Mouse (Mus musculus): ENCODE measurements at regions not wholly inside any gene's neighbourhood (a gene's known extent, or its start where the extent isn't known, plus 50 kb on each side); places are given as distances from the start of the nearest gene placed in this dataset.

DNA sequence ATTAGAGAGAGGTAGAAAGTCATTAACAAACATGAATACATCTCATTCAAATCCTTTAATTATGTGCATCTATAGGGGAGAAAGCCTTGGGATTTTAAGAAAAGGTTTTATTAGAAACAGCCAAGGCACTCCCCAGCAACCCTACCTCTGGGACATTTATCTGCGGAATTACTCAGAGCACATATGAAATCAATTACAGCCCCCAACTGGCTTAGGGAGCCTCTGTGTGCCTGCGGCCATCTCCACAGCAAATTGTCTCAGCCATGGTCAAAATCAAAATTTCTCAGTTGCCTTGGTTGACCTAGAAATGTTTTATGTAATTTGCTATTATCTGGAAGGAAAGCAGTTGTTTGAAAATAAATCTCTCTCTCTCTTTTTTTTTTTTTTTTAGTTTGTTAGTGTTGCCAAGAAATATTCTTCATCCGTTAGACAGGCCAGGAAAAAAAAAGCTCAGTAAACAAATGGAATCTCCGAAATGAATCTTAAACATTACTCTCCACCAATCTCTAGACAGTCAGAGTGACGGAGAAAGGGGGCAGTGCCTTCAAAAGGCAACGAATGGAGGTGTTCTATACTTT is 110.0 kb upstream of the Lpar1 start:
- no peak for DNase-seq (ENCODE audit: low read depth, low spot score)
- 66% methylated on average over 6 of the region's 6 CpGs for WGBS

DNA sequence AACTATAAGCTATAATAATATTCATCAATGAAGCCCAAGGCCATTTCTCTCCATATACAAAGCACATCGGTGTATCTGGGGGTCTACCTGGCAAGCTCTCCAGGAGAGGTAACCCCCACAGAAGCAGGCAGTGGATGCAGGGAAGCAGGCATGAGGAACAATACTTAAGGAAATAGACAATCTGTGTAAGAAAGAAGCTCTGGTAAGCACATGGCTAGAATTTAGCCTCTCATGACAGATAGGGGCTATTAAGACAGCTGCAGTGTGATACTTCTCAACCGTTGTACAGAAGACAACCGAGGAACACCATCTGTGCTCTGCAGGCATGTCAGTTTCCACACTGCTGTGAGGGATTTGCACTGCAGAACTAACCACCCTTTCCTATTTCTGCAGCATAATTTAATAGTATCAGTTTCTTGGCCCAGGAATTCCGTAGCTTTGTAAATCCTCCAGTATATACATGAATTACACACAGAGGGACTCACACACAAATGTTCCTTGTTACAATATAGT is 108.1 kb upstream of the Lpar1 start:
- WGBS, result 88% methylated on average over 4 of the region's 4 CpGs
- DNase-seq (ENCODE audit: low read depth, low spot score), result no peak

DNA sequence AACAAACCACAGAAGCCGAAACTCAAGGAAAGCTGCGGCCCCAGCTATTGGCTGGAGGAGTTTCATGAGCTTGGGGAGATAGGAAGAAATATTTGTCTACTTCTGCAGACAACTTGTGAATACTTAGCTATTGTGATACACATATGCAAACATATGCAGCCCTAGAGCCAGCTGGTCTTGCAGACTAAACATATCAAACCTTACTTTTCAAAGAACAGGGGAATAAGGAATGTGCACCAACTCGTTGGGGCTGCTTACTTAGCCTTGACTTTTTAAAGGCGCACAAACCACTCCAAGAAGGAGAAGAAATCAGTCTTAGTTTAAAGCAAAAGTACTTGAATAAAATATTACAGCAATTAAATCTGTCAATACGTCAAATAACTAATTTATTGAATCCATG is 106.8 kb upstream of the Lpar1 start:
- no peak for DNase-seq (ENCODE audit: low read depth, low spot score)
- WGBS, result 55% methylated on average over 5 of the region's 5 CpGs

DNA sequence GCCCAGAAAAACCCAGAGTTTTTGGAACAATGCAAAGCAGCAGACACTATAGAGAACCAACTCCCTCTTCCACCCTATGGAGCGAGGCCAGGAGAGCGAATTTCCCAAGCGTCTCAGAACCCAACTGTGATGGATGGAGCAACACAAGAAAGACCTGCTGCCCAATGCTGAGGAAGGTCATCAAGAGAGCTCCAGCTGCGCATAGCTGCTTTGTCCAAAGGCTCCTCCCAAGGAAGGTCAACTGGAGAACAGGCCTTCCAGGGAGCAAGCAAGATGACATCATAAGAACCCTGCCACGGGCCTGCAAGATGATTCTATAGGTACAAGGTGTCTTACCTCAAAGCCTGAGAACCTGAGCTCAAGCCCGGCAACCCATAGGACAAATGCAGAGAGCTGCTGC is 104.5 kb upstream of the Lpar1 start:
- no peak for DNase-seq (ENCODE audit: low read depth, low spot score)
- 79% methylated on average over 6 of the region's 6 CpGs for WGBS

DNA sequence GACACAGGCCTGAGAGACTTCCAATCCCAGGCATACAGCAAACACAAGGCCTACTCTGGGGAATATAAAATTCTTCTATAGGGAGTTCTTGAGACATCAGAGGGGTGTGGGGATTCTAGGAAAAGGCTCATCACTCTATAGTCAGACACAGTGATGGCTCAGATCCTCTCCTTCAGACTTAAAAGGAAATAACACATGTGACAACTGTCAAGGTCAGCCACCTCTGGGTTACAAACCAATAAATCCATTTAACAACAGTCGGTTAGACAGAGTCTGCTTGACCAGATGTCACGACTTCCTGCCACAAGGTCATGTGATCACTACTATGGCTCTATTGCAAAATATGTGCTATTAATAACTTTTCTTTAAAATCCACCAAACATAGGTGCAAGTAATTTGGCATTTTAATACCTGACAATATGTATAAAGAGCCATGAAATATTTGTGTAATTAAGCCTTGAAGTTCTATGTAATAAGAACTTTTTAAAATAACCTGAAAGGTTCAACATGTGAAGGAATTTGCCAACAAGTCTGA is 94.1 kb upstream of the Lpar1 start:
- DNase-seq (ENCODE audit: low read depth, low spot score), result peak; percentile 14
- WGBS, result 30% methylated on average over 2 of the region's 2 CpGs

DNA sequence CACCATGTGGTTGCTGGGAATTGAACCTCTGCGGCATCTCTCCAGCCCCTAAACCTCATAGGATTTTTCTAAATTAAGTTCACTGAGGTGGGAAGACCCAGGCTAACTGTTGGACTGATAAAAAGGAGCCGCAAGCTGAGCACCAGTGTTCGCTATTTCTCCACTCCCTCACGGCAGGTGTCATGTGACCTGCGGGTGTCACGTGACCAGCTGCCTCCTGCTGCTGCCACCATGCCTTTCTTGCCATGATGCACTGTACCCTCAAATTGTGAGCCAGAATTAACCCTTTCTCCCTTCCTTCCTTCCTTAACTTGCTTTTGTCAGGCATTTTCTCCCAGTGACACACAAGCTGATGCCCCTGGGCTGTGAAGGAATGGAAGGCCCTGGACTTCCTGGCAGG is 93.1 kb upstream of the Lpar1 start:
- no peak for DNase-seq (ENCODE audit: low read depth, low spot score)
- 95% methylated on average over 6 of the region's 6 CpGs for WGBS

DNA sequence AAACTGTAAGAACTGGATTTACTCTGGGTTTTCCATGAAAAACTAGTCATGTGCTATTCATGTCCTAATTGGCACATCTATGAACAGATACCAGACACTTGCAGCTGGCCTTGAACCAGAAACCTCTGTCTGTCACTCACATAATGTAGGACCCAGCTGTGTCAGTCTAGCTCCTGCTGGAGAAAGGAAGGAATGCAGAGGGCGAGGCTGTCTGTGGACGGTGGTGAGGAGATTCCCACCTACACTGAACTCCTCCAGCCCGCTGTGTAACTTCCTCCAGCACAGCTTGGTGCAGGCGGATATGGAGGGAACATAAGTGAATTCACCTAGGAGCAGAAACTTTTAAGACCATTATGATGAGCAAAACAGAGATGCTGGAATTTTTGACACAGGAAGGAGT is 89.7 kb upstream of the Lpar1 start:
- WGBS, result 64% methylated on average over 4 of the region's 4 CpGs
- DNase-seq (ENCODE audit: low read depth, low spot score), result no peak

DNA sequence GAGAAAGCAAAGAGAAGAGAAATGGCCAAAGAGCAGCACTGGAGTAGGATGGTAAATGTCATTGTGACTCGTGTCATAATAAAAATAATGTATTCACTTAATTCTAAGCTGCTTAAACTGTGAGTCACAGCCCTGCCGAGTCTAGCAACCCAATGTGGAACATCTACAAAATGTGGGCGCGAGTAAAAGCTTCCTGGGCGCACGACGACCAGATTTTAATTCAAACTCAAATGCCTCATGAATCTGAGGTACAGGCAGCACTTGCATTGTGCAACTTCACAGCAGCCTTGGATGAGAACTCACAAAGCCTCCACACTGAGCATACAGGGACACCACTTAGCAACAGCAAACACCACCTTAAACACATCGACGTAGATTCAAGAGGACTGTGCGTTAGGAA is 88.5 kb upstream of the Lpar1 start:
- 74% methylated on average over 10 of the region's 10 CpGs for WGBS
- DNase-seq (ENCODE audit: low read depth, low spot score), result no peak

DNA sequence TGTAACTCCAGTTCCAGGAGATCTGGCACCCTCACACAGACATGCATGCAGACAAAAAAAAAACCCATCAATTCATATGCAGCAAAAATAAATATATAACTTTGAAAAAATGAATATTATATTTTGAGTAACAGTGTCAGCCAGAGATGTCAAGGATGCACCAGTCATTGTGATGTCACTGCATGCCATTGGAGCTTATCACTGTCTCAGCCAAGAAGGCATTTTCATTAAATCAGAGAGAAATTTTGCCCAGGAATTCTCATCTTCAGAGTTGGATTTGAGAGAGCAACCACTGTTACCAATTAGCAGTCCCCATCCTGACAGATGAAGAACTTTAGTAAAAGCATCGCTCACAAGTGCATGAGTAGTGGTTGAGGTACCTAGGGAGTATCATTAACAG is 79.0 kb upstream of the Lpar1 start:
- DNase-seq (ENCODE audit: low read depth, low spot score), result no peak
- WGBS, result 93% methylated on average over 1 of the region's 1 CpGs

DNA sequence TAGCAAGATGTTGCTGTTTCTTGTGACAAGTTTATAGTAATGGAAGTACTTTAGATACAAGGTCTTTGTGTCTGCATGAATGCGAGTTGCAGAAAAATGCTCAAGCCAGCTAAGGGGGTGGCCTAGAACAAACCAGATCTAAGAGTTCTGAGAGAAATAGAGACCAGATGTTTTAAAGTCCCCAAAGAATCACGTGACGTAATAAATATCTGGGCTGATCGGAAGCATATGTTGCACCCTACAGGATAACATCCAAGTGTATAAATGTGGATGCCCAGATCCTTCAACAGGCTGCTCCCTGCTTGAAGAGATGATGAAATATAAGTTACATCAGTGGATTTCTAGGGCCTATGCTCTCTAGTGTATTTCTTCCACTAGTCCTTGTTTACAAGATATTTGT is 77.7 kb upstream of the Lpar1 start:
- no peak for DNase-seq (ENCODE audit: low read depth, low spot score)
- 76% methylated on average over 4 of the region's 4 CpGs for WGBS

DNA sequence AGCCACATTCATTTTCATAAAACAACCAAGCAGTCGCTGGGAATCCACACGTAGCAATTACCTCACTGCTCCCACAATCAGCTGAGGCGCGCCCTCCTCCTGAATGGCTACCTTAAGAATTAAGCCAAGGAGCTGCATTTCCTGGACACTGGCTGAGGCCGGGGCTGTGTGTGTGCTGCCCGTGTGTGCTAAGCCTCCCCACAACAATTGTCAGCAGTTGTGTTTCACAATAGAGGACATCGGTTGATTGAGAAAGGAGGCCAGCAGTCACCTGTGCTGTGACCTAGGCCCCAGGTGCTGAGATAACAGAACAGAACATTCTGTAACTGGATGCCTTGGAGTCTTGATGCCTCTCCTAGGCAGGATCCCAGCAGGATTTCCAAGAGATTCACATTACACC is 73.3 kb upstream of the Lpar1 start:
- no peak for DNase-seq (ENCODE audit: low read depth, low spot score)
- 56% methylated on average over 7 of the region's 7 CpGs for WGBS

DNA sequence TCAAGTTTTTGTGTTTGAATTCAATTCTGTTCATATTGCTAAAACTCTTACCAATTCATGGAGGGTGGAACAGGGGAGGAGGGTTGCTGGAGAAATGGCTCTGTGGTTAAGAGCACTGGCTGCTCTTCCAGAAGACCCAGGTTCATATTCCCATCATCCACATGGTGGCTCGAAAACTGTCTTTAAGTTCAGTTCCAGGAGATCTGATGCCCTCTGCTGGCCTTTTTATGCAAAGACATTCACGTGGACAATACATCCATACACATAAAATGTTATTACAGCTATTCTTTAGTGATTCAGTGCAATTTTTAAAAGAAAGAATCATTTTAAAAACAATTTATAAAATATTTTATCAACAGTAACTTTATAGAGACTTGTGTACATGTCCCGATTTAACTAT is 70.4 kb upstream of the Lpar1 start:
- no peak for DNase-seq (ENCODE audit: low read depth, low spot score)
- WGBS, result 89% methylated on average over 3 of the region's 3 CpGs

DNA sequence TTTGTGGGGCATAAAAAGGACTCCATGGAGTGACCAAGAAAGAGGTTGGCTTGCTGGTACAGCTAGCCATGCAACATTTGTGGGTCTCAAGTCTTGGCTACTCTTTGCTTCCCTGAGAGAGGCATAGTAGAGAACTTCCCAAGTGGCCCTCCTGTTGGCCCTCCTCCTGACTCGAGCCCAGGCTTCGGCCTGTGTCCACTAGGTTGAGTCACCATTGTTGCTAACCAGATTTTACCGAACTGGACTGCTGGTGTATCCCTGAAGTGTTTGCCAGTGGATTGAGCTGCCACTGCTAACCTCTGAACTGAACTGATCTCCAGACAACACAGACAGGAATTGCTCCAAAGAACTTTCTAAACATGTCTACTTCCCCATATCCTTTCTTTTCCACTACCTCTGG is 66.9 kb upstream of the Lpar1 start:
- 93% methylated on average over 3 of the region's 3 CpGs for WGBS
- DNase-seq (ENCODE audit: low read depth, low spot score), result no peak

DNA sequence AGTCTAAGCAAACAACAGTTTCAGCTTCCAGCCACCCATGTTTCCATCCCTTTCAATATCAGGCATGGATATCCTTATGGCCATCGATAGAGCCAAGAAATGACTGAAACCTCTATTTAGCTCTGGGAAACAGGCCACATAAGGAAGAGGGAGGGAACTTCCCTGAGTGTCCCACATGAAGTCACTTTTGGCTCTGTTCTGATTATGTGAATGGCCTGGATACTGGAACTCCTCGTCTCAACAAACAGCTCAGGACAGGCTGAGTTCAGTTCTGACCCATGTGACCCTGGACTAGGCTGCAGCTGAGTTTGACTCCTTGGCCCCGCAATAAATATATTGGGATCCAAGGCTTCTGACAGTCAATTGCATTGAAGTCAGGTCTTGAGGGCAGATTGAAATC is 63.6 kb upstream of the Lpar1 start:
- DNase-seq (ENCODE audit: low read depth, low spot score), result no peak
- 64% methylated on average over 3 of the region's 3 CpGs for WGBS

DNA sequence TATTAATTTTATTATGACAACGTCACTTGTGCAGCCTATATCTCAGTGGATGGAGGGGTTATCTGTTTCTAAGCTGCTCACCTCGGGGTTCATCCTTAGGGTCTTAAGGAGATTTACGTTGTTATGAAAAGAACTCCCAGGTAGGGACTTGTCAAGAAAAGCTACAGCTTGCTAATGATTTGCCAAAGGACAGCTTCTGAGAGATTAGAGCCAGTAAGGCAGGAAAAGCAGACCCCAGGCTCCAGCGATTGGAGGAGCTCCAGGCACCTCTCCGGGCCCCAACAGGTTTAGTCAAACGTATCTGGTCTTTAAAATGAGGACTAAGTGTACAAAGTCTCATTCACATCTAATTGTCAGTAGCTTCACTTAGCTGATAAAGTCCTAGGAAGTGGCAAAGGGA is 59.8 kb upstream of the Lpar1 start:
- WGBS, result 54% methylated on average over 6 of the region's 6 CpGs

DNA sequence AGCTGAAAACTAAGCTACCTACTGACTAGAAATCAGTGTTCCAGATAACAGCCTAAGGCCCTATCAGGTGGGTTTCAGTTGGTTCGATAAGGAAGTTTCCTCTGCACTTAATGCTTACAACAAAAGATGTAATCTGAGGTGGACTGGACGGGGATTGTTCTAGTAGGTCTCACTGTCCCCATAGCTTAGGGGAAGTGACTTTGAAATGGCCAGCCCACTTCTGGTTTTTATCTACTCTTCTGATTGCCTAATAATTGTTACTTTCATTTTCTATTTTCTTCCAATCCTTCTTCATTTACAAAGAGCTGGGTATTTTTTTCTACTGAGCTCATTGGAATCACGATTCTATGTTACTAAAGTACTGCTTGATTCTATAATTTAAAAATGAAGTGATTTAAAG is 59.3 kb upstream of the Lpar1 start:
- whole genome bisulfite sequencing, result 77% methylated on average over 3 of the region's 3 CpGs
- DNase-seq (ENCODE audit: low read depth, low spot score), result no peak

More for the DNA sequence above, 59.8 kb upstream of the Lpar1 start:
- no peak for DNase-seq (ENCODE audit: low read depth, low spot score)

DNA sequence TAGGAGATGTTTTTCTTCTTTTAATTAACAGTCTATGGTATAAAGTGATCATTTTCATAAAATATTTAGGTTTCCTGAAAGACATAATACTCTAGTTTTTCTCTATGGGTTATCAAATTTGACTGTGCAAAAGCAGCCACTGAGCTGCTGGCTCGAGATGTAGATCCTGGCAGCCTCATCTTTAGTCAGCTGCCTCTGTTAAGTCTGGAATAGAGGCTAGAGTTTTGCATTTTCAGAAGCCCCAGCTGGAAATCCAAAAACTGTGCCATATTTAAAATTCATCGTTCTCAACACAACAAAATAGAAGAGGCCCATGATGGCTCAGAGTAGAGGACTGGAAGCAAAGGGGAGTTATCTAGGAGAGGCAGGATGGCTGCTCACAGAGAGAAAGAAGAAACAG is 53.8 kb upstream of the Lpar1 start:
- DNase-seq (ENCODE audit: low read depth, low spot score), result no peak
- WGBS, result 77% methylated on average over 2 of the region's 2 CpGs

DNA sequence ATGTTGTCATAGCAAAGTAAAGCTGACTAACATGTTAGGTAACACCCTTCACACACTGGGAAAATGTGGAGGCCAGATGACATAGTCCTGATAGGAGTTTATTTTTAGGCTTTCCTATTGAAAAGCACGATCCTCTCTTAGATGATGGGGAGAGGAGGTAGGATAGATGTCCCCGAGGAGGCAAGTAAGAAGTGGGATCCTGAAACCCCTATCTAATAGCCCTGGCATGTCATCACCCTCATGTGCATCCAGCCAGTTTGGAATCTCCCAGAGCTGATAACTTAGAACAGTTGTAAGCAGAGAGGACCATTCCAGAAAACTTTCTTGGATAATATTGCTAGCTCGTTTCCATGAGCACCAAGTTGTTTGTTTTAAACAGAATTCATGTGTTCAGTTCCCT is 52.2 kb upstream of the Lpar1 start:
- WGBS, result 64% methylated on average over 3 of the region's 3 CpGs
- no peak for DNase-seq (ENCODE audit: low read depth, low spot score)
